ENCODE assay signal across 8 mouse cellular contexts in genomic region chr19:46501401-46502068, GRCm38 (mm10). TPM values are rescaled to one million over a fixed set of nuclear protein-coding genes. Genes with fewer than 3 reads are reported as not detected.
DNase-seq lines count a peak whose midpoint lies in the region; ATAC-seq and TF ChIP-seq lines count a peak whose summit lies in the region.

Trim8 (plus strand) TSS chr19:46501702.

- no peaks in the 10 kb centered on the region for H3K9me3 ChIP-seq in E14TG2a.4 (ENCODE audit: low read length)
- H3K9me3 ChIP-seq in forebrain, embryonic 15.5 days = no peaks in the 10 kb centered on the region
- no peaks in the 10 kb centered on the region for H3K9me3 ChIP-seq in liver, postnatal 0 days (ENCODE audit: low read length)
- no peaks in the 10 kb centered on the region for H3K9me3 ChIP-seq in neural tube, embryonic 14.5 days (ENCODE audit: control insufficient read depth, low read length)

- H3K36me3 ChIP-seq in E14TG2a.4 (ENCODE audit: insufficient read depth, low read length) = peaks cover 23% of the 10 kb centered on the region
- H3K36me3 ChIP-seq in forebrain, embryonic 15.5 days = no peaks in the 10 kb centered on the region
- peaks cover 9% of the 10 kb centered on the region for H3K36me3 ChIP-seq in liver, postnatal 0 days (replicated peaks; ENCODE audit: insufficient read depth, low read length)
- no peaks in the 10 kb centered on the region; the same call in 1 of the 2 replicates for H3K36me3 ChIP-seq in neural tube, embryonic 14.5 days (ENCODE audit: control insufficient read depth, insufficient read depth, low read length)
- H3K36me3 ChIP-seq in testis, adult 2 months (ENCODE audit: control insufficient read depth, insufficient read depth, low read length) = no peaks in the 10 kb centered on the region

- peak within 1 kb of the TSS; percentile 100 for H3K27ac ChIP-seq in forebrain, embryonic 15.5 days (replicated peaks)
- peak within 1 kb of the TSS; percentile 99 for H3K27ac ChIP-seq in liver, postnatal 0 days (ENCODE audit: low read depth)
- peak within 1 kb of the TSS; percentile 100 for H3K27ac ChIP-seq in neural tube, embryonic 14.5 days (ENCODE audit: low read depth, low read length)
- peak within 1 kb of the TSS; percentile 62 for H3K27ac ChIP-seq in testis, adult 2 months (ENCODE audit: control insufficient read depth, insufficient read depth, low read depth, low read length)

- peak; percentile 34 for DNase-seq in c-Kit-positive CD71-positive TER-119-negative erythroid progenitor cells, embryonic 14.5 days (ENCODE audit: low read depth)
- peak; percentile 90 to 92 for DNase-seq in heart, postnatal 10 days
- DNase-seq in kidney, postnatal 4 days = peak; percentile 84 to 92
- peak; percentile 81 for DNase-seq in liver, postnatal 0 days

- peak; percentile 30 for ATAC-seq in forebrain, embryonic 15.5 days (replicated peaks)
- peak; percentile 12 for ATAC-seq in liver, postnatal 0 days
- no peak for ATAC-seq in neural tube, embryonic 14.5 days (ENCODE audit: low read depth)

- under 1% methylated on average over 60 of the region's 64 CpGs for whole genome bisulfite sequencing in forebrain, embryonic 15.5 days
- under 1% methylated on average over 58 of the region's 64 CpGs for WGBS in liver, postnatal 0 days (ENCODE audit: insufficient replicate concordance)
- WGBS in neural tube, embryonic 14.5 days = under 1% methylated on average over 58 of the region's 64 CpGs

- no peak for TF ChIP-seq CTCF in E14TG2a.4 (conservative IDR thresholded peaks at IDR 0.05; ENCODE audit: low read length)
- no peak for TF ChIP-seq CTCF in liver, postnatal 0 days (IDR thresholded peaks at IDR 0.05; ENCODE audit: low read depth)
- TF ChIP-seq CTCF in testis, adult 2 months (IDR thresholded peaks at IDR 0.05; ENCODE audit: control insufficient read depth, insufficient read depth, insufficient replicate concordance, low read depth, low read length) = no peak

- no peaks in the 10 kb centered on the region for H3K27me3 ChIP-seq in E14TG2a.4 (ENCODE audit: insufficient read depth, low read length)
- H3K27me3 ChIP-seq in forebrain, embryonic 15.5 days = no peaks in the 10 kb centered on the region
- H3K27me3 ChIP-seq in liver, postnatal 0 days (ENCODE audit: insufficient read depth, low read length) = no peaks in the 10 kb centered on the region
- no peaks in the 10 kb centered on the region; the same call in 1 of the 2 replicates for H3K27me3 ChIP-seq in neural tube, embryonic 14.5 days (ENCODE audit: control insufficient read depth, insufficient read depth, low read length)
- no peaks in the 10 kb centered on the region for H3K27me3 ChIP-seq in testis, adult 2 months (ENCODE audit: control insufficient read depth, insufficient read depth, low read length)

- peaks cover 59% of the 10 kb centered on the region for H3K4me1 ChIP-seq in E14TG2a.4 (replicated peaks; ENCODE audit: low read depth, low read length)
- H3K4me1 ChIP-seq in forebrain, embryonic 15.5 days = peaks cover 35% of the 10 kb centered on the region
- peaks cover 32% of the 10 kb centered on the region for H3K4me1 ChIP-seq in liver, postnatal 0 days (ENCODE audit: insufficient read depth)
- H3K4me1 ChIP-seq in neural tube, embryonic 14.5 days (ENCODE audit: control insufficient read depth, insufficient read depth, low read length) = peaks cover 25% of the 10 kb centered on the region
- H3K4me1 ChIP-seq in testis, adult 2 months (ENCODE audit: control insufficient read depth, insufficient read depth, low read length) = peaks cover 24% of the 10 kb centered on the region

- H3K9ac ChIP-seq in forebrain, embryonic 15.5 days (replicated peaks) = peak within 1 kb of the TSS; percentile 93
- H3K9ac ChIP-seq in liver, postnatal 0 days (replicated peaks) = peak within 1 kb of the TSS; percentile 96
- peak within 1 kb of the TSS; percentile 98 for H3K9ac ChIP-seq in neural tube, embryonic 14.5 days (replicated peaks; ENCODE audit: low read depth, low read length)

- peak within 1 kb of the TSS; percentile 96 for H3K4me2 ChIP-seq in forebrain, embryonic 15.5 days (replicated peaks)
- peak within 1 kb of the TSS; percentile 98 for H3K4me2 ChIP-seq in liver, postnatal 0 days (ENCODE audit: low read depth, low read length)
- H3K4me2 ChIP-seq in neural tube, embryonic 14.5 days (ENCODE audit: low read depth, low read length) = peak within 1 kb of the TSS; percentile 97

- TF ChIP-seq EP300 in liver, postnatal 0 days (IDR thresholded peaks at IDR 0.05; ENCODE audit: low read depth) = no peak

- intact Hi-C loops in heart, postnatal 10 days (cut with DNase I) = loop anchor here (2.0 kb wide), 2 partner anchors 47 to 105 kb away; partner anchors contain the start of gene Sufu

- TF ChIP-seq POLR2A in testis, adult 2 months (IDR thresholded peaks at IDR 0.05; ENCODE audit: control insufficient read depth, low read depth, low read length) = no peak

- H3K4me3 ChIP-seq in E14TG2a.4 (replicated peaks; ENCODE audit: low read length) = peak within 1 kb of the TSS; percentile 92
- peak within 1 kb of the TSS; percentile 87 for H3K4me3 ChIP-seq in forebrain, embryonic 15.5 days
- peak within 1 kb of the TSS; percentile 94 for H3K4me3 ChIP-seq in liver, postnatal 0 days (ENCODE audit: low read depth, low read length)
- H3K4me3 ChIP-seq in neural tube, embryonic 14.5 days (ENCODE audit: low read depth, low read length) = peak within 1 kb of the TSS; percentile 99
- peak within 1 kb of the TSS; percentile 94 for H3K4me3 ChIP-seq in testis, adult 2 months (ENCODE audit: control insufficient read depth, low read depth, low read length)

RNA-seq across cellular contexts. Expression of gene Trim8, which starts in this region (rescaled TPM):
- 28.0 and 29.4 TPM in 2 replicates for polyA plus RNA-seq in forebrain, embryonic 15.5 days (2015; fragmentation: Nextera tagmentation; extraction: Ambion mirVana)
- total RNA-seq in heart, postnatal 10 days (2021) = 10 to 100 TPM; 49.9 to 50.6 TPM
- polyA plus RNA-seq in liver, postnatal 0 days (2015; fragmentation: Nextera tagmentation; extraction: Ambion mirVana) = 7.9 and 9.8 TPM in 2 replicates
- 32.2 and 37.5 TPM in 2 replicates for polyA plus RNA-seq in neural tube, embryonic 14.5 days (2014; fragmentation: Nextera tagmentation; extraction: Ambion mirVana)
- polyA plus RNA-seq in testis, adult 2 months (2012; rRNA removed) = 2.1 and 2.6 TPM in 2 replicates

Comparison
In these comparisons a context has a peak if more than half of its experiments do, and no peak if none do; other contexts are left out.
1. DNase-seq: peak in every context shown above with its lines; median percentile 91 in heart, postnatal 10 days; 88 in kidney, postnatal 4 days; 81 in liver, postnatal 0 days; 34 in c-Kit-positive CD71-positive TER-119-negative erythroid progenitor cells, embryonic 14.5 days.